Mouse (Mus musculus): ENCODE data around the gene Paqr4. TPM values are rescaled to one million over a fixed set of nuclear protein-coding genes. Genes with fewer than 3 reads are reported as not detected.
A peak's percentile ranks its signal among the peaks of the same experiment; 100 is the strongest.
"Not testable (repeated sequence)": the region's sequence is repeated elsewhere in the genome, so short reads cannot be mapped to it uniquely, and the experiment has no call there.

Paqr4 gene
- 10 to 100 TPM; 55.1 to 58.7 TPM for total RNA-seq (2021)

- DNase-seq (ENCODE audit: extremely low spot score in 1 of 2, low spot score in 1 of 2) = no peak
Observed at GRCm38 (mm10) chr17:23740598-23741021, at the start of gene Paqr4. TSS of gene Paqr4 (minus strand) at chr17:23740867.

GRCm38 (mm10) chr17:23789749-23790268 lies 49.1 kb upstream of the Paqr4 start:
- no peak for DNase-seq (ENCODE audit: extremely low spot score in 1 of 2, low spot score in 1 of 2)

- DNase-seq (ENCODE audit: extremely low spot score in 1 of 2, low spot score in 1 of 2) = no peak
Observed at GRCm38 (mm10) chr17:23788973-23789372, 48.3 kb upstream of the Paqr4 start.

GRCm38 (mm10) chr17:23786510-23786931 lies 45.9 kb upstream of the Paqr4 start:
- DNase-seq (ENCODE audit: extremely low spot score in 1 of 2, low spot score in 1 of 2) = no peak

GRCm38 (mm10) chr17:23785561-23786471 lies 45.1 kb upstream of the Paqr4 start, which contains the start of gene Flywch2:
TSS of gene Flywch2 (minus strand) at chr17:23786081.
- peak; percentile 65 to 72 for DNase-seq (ENCODE audit: extremely low spot score in 1 of 2, low spot score in 1 of 2)

GRCm38 (mm10) chr17:23783352-23783751 lies 42.7 kb upstream of the Paqr4 start:
- DNase-seq (ENCODE audit: extremely low spot score in 1 of 2, low spot score in 1 of 2) = no peak

GRCm38 (mm10) chr17:23778447-23778846 lies 37.8 kb upstream of the Paqr4 start:
- no peak for DNase-seq (ENCODE audit: extremely low spot score in 1 of 2, low spot score in 1 of 2)

- no peak for DNase-seq (ENCODE audit: extremely low spot score in 1 of 2, low spot score in 1 of 2)
Observed at GRCm38 (mm10) chr17:23777141-23777540, 36.5 kb upstream of the Paqr4 start.

- DNase-seq (ENCODE audit: extremely low spot score in 1 of 2, low spot score in 1 of 2) = no peak
Observed at GRCm38 (mm10) chr17:23776216-23776615, 35.5 kb upstream of the Paqr4 start.

GRCm38 (mm10) chr17:23774090-23774489 lies 33.4 kb upstream of the Paqr4 start:
- peak; percentile 54 to 73 for DNase-seq (ENCODE audit: extremely low spot score in 1 of 2, low spot score in 1 of 2)

GRCm38 (mm10) chr17:23773676-23774075 lies 33.0 kb upstream of the Paqr4 start:
- no peak for DNase-seq (ENCODE audit: extremely low spot score in 1 of 2, low spot score in 1 of 2)

GRCm38 (mm10) chr17:23772219-23772556 lies 31.5 kb upstream of the Paqr4 start:
- DNase-seq (ENCODE audit: extremely low spot score in 1 of 2, low spot score in 1 of 2) = not testable (repeated sequence)

- peak; percentile 93 to 96 for DNase-seq (ENCODE audit: extremely low spot score in 1 of 2, low spot score in 1 of 2)
Observed at GRCm38 (mm10) chr17:23771284-23772218, 30.9 kb upstream of the Paqr4 start, which contains the start of gene Flywch1. TSS of gene Flywch1 (minus strand) at chr17:23771602.

- DNase-seq (ENCODE audit: extremely low spot score in 1 of 2, low spot score in 1 of 2) = peak in 1 of 2 experiments; percentile 27
Observed at GRCm38 (mm10) chr17:23770896-23771283, 30.2 kb upstream of the Paqr4 start.

GRCm38 (mm10) chr17:23770493-23770892 lies 29.8 kb upstream of the Paqr4 start:
- no peak for DNase-seq (ENCODE audit: extremely low spot score in 1 of 2, low spot score in 1 of 2)

GRCm38 (mm10) chr17:23762976-23763375 lies 22.3 kb upstream of the Paqr4 start:
- DNase-seq (ENCODE audit: extremely low spot score in 1 of 2, low spot score in 1 of 2) = no peak

- DNase-seq (ENCODE audit: extremely low spot score in 1 of 2, low spot score in 1 of 2) = no peak
Observed at GRCm38 (mm10) chr17:23761155-23761554, 20.5 kb upstream of the Paqr4 start.

GRCm38 (mm10) chr17:23760231-23760630 lies 19.6 kb upstream of the Paqr4 start:
- DNase-seq (ENCODE audit: extremely low spot score in 1 of 2, low spot score in 1 of 2) = no peak

GRCm38 (mm10) chr17:23758801-23759200 lies 18.1 kb upstream of the Paqr4 start:
- no peak for DNase-seq (ENCODE audit: extremely low spot score in 1 of 2, low spot score in 1 of 2)

GRCm38 (mm10) chr17:23757581-23757980 lies 16.9 kb upstream of the Paqr4 start:
- DNase-seq (ENCODE audit: extremely low spot score in 1 of 2, low spot score in 1 of 2) = no peak

- DNase-seq (ENCODE audit: extremely low spot score in 1 of 2, low spot score in 1 of 2) = no peak
Observed at GRCm38 (mm10) chr17:23755689-23756088, 15.0 kb upstream of the Paqr4 start.

Measured in layer of hippocampus, postnatal 25 days (tissue).